Mouse (Mus musculus): ENCODE measurements around the gene Cdk12.

The Cdk12 gene

GRCm38 (mm10) chr11:98318421-98319116 lies 115.7 kb downstream of the Cdk12 start:
- DNase-seq = no peak

GRCm38 (mm10) chr11:98319120-98319519 lies 116.3 kb downstream of the Cdk12 start:
- no peak for DNase-seq

GRCm38 (mm10) chr11:98319544-98319943 lies 116.7 kb downstream of the Cdk12 start:
- no peak for DNase-seq

- no peak for DNase-seq
Observed at GRCm38 (mm10) chr11:98319944-98320343, 117.1 kb downstream of the Cdk12 start.

GRCm38 (mm10) chr11:98320381-98320780 lies 117.5 kb downstream of the Cdk12 start:
- DNase-seq = no peak

GRCm38 (mm10) chr11:98320806-98321676 lies 118.2 kb downstream of the Cdk12 start:
- no peak for DNase-seq

GRCm38 (mm10) chr11:98321677-98322003 lies 118.8 kb downstream of the Cdk12 start:
- no peak for DNase-seq

GRCm38 (mm10) chr11:98322159-98322558 lies 119.3 kb downstream of the Cdk12 start:
- no peak for DNase-seq

GRCm38 (mm10) chr11:98323136-98323866 lies 120.4 kb downstream of the Cdk12 start:
- DNase-seq = peak; percentile 77

- peak; percentile 83 for DNase-seq
Observed at GRCm38 (mm10) chr11:98323933-98324332, 121.1 kb downstream of the Cdk12 start.

- no peak for DNase-seq
Observed at GRCm38 (mm10) chr11:98325191-98325820, 122.4 kb downstream of the Cdk12 start.

GRCm38 (mm10) chr11:98325821-98326218 lies 123.0 kb downstream of the Cdk12 start:
- DNase-seq = no peak

- no peak for DNase-seq
Observed at GRCm38 (mm10) chr11:98326741-98327135, 123.9 kb downstream of the Cdk12 start.

- no peak for DNase-seq
Observed at GRCm38 (mm10) chr11:98327136-98328030, 124.5 kb downstream of the Cdk12 start.

GRCm38 (mm10) chr11:98328031-98328370 lies 125.1 kb downstream of the Cdk12 start:
- no peak for DNase-seq

Data from heart, adult 11 months (tissue).